Mouse (Mus musculus): ENCODE data around the gene Cdc37. TPM values are rescaled to one million over a fixed set of nuclear protein-coding genes. Genes with fewer than 3 reads are reported as not detected.

Gene Cdc37
- total and polyA plus RNA-seq, 3 experiments = 779 to 1,631 (median 914) TPM

Other genes starting within 250 kb of the Cdc37 start
- gene Dnmt1, start 190.1 kb downstream of the Cdc37 start, total RNA-seq (2012; rRNA removed) = 412 and 448 TPM in 2 replicates
- gene Dnmt1, start 190.1 kb downstream of the Cdc37 start, polyA plus RNA-seq (2012; ENCODE audit: insufficient read depth in 1 of 2, insufficient read length in 2 of 2, low read depth in 1 of 2, low replicate concordance in 2 of 2, missing spikeins in 1 of 2) = 1,000 to 10,000 TPM in 1 of 2 experiments, 100 to 1,000 TPM in 1; 681 to 1,953 TPM
- 6.4 and 6.6 TPM in 2 replicates for gene S1pr2, start 173.2 kb downstream of the Cdc37 start, total RNA-seq (2012; rRNA removed)
- 10 to 100 TPM in 1 of 2 experiments, not detected in 1; 27.4 TPM for gene S1pr2, start 173.2 kb downstream of the Cdc37 start, polyA plus RNA-seq (2012; ENCODE audit: insufficient read depth in 1 of 2, insufficient read length in 2 of 2, low read depth in 1 of 2, low replicate concordance in 2 of 2, missing spikeins in 1 of 2)
- gene Mrpl4, start 147.2 kb downstream of the Cdc37 start, total RNA-seq (2012; rRNA removed) = 280 and 282 TPM in 2 replicates
- gene Mrpl4, start 147.2 kb downstream of the Cdc37 start, polyA plus RNA-seq (2012; ENCODE audit: insufficient read depth in 1 of 2, insufficient read length in 2 of 2, low read depth in 1 of 2, low replicate concordance in 2 of 2, missing spikeins in 1 of 2) = 100 to 1,000 TPM in 1 of 2 experiments, not detected in 1; 474 TPM
- 24.4 and 26.0 TPM in 2 replicates for gene Icam1, start 134.0 kb downstream of the Cdc37 start, total RNA-seq (2012; rRNA removed)
- gene Icam1, start 134.0 kb downstream of the Cdc37 start, polyA plus RNA-seq (2012; ENCODE audit: insufficient read depth in 1 of 2, insufficient read length in 2 of 2, low read depth in 1 of 2, low replicate concordance in 2 of 2, missing spikeins in 1 of 2) = 10 to 100 TPM in 1 of 2 experiments, not detected in 1; 31.0 TPM
- 259 and 260 TPM in 2 replicates for gene Icam4, start 120.6 kb downstream of the Cdc37 start, total RNA-seq (2012; rRNA removed)
- 100 to 1,000 TPM; 193 to 268 TPM for gene Icam4, start 120.6 kb downstream of the Cdc37 start, polyA plus RNA-seq (2012; ENCODE audit: insufficient read depth in 1 of 2, insufficient read length in 2 of 2, low read depth in 1 of 2, low replicate concordance in 2 of 2, missing spikeins in 1 of 2)
- gene Icam5, start 117.9 kb downstream of the Cdc37 start, total RNA-seq (2012; rRNA removed) = 4.8 TPM in 2 replicates
- 1 to 10 TPM in 1 of 2 experiments, not detected in 1; 9.5 TPM for gene Icam5, start 117.9 kb downstream of the Cdc37 start, polyA plus RNA-seq (2012; ENCODE audit: insufficient read depth in 1 of 2, insufficient read length in 2 of 2, low read depth in 1 of 2, low replicate concordance in 2 of 2, missing spikeins in 1 of 2)
- gene Zglp1, start 82.9 kb downstream of the Cdc37 start, total RNA-seq (2012; rRNA removed) = 1.1 and 1.5 TPM in 2 replicates
- gene Zglp1, start 82.9 kb downstream of the Cdc37 start, polyA plus RNA-seq (2012; ENCODE audit: insufficient read depth in 1 of 2, insufficient read length in 2 of 2, low read depth in 1 of 2, low replicate concordance in 2 of 2, missing spikeins in 1 of 2) = 1 to 10 TPM in 1 of 2 experiments, not detected in 1; 8.0 TPM
- 4.6 and 6.4 TPM in 2 replicates for gene Gm49373, start 76.9 kb downstream of the Cdc37 start, total RNA-seq (2012; rRNA removed)
- gene Gm49373, start 76.9 kb downstream of the Cdc37 start, polyA plus RNA-seq (2012; ENCODE audit: insufficient read depth in 1 of 2, insufficient read length in 2 of 2, low read depth in 1 of 2, low replicate concordance in 2 of 2, missing spikeins in 1 of 2) = 1 to 10 TPM in 1 of 2 experiments, not detected in 1; 8.3 TPM
- gene Fdx1l, start 76.4 kb downstream of the Cdc37 start, total RNA-seq (2012; rRNA removed) = 198 and 247 TPM in 2 replicates
- 100 to 1,000 TPM; 305 to 361 TPM for gene Fdx1l, start 76.4 kb downstream of the Cdc37 start, polyA plus RNA-seq (2012; ENCODE audit: insufficient read depth in 1 of 2, insufficient read length in 2 of 2, low read depth in 1 of 2, low replicate concordance in 2 of 2, missing spikeins in 1 of 2)
- 42.1 and 47.8 TPM in 2 replicates for gene Gm38431, start 58.0 kb downstream of the Cdc37 start, total RNA-seq (2012; rRNA removed)
- 100 to 1,000 TPM in 1 of 2 experiments, 10 to 100 TPM in 1; 38.9 to 191 TPM for gene Gm38431, start 58.0 kb downstream of the Cdc37 start, polyA plus RNA-seq (2012; ENCODE audit: insufficient read depth in 1 of 2, insufficient read length in 2 of 2, low read depth in 1 of 2, low replicate concordance in 2 of 2, missing spikeins in 1 of 2)
- gene Raver1, start 58.0 kb downstream of the Cdc37 start, total RNA-seq (2012; rRNA removed) = 50.0 and 60.1 TPM in 2 replicates
- gene Raver1, start 58.0 kb downstream of the Cdc37 start, polyA plus RNA-seq (2012; ENCODE audit: insufficient read depth in 1 of 2, insufficient read length in 2 of 2, low read depth in 1 of 2, low replicate concordance in 2 of 2, missing spikeins in 1 of 2) = 100 to 1,000 TPM in 1 of 2 experiments, not detected in 1; 291 TPM
- 43.8 and 45.6 TPM in 2 replicates for gene Tyk2, start 18.7 kb downstream of the Cdc37 start, total RNA-seq (2012; rRNA removed)
- 10 to 100 TPM in 1 of 2 experiments, not detected in 1; 63.3 TPM for gene Tyk2, start 18.7 kb downstream of the Cdc37 start, polyA plus RNA-seq (2012; ENCODE audit: insufficient read depth in 1 of 2, insufficient read length in 2 of 2, low read depth in 1 of 2, low replicate concordance in 2 of 2, missing spikeins in 1 of 2)
- gene Pde4a, start 15.7 kb upstream of the Cdc37 start, total RNA-seq (2012; rRNA removed) = 13.8 and 16.6 TPM in 2 replicates
- gene Pde4a, start 15.7 kb upstream of the Cdc37 start, polyA plus RNA-seq (2012; ENCODE audit: insufficient read depth in 1 of 2, insufficient read length in 2 of 2, low read depth in 1 of 2, low replicate concordance in 2 of 2, missing spikeins in 1 of 2) = 10 to 100 TPM; 45.6 to 53.9 TPM
- gene Keap1, start 89.4 kb upstream of the Cdc37 start, total RNA-seq (2012; rRNA removed) = 168 and 174 TPM in 2 replicates
- 100 to 1,000 TPM in 1 of 2 experiments, 10 to 100 TPM in 1; 67.5 to 171 TPM for gene Keap1, start 89.4 kb upstream of the Cdc37 start, polyA plus RNA-seq (2012; ENCODE audit: insufficient read depth in 1 of 2, insufficient read length in 2 of 2, low read depth in 1 of 2, low replicate concordance in 2 of 2, missing spikeins in 1 of 2)
- 0.04 TPM in 1 of 2 replicates, not detected in the other for gene S1pr5, start 98.5 kb upstream of the Cdc37 start, total RNA-seq (2012; rRNA removed)
- under 1 TPM in 1 of 2 experiments, not detected in 1; 0.08 TPM for gene S1pr5, start 98.5 kb upstream of the Cdc37 start, polyA plus RNA-seq (2012; ENCODE audit: insufficient read depth in 1 of 2, insufficient read length in 2 of 2, low read depth in 1 of 2, low replicate concordance in 2 of 2, missing spikeins in 1 of 2)
- gene Atg4d, start 115.3 kb upstream of the Cdc37 start, total RNA-seq (2012; rRNA removed) = 76.4 and 83.9 TPM in 2 replicates
- 10 to 100 TPM in 1 of 2 experiments, not detected in 1; 99.7 TPM for gene Atg4d, start 115.3 kb upstream of the Cdc37 start, polyA plus RNA-seq (2012; ENCODE audit: insufficient read depth in 1 of 2, insufficient read length in 2 of 2, low read depth in 1 of 2, low replicate concordance in 2 of 2, missing spikeins in 1 of 2)
- gene Kri1, start 138.0 kb upstream of the Cdc37 start, total RNA-seq (2012; rRNA removed) = 175 and 199 TPM in 2 replicates
- 100 to 1,000 TPM in 1 of 2 experiments, 10 to 100 TPM in 1; 76.1 to 233 TPM for gene Kri1, start 138.0 kb upstream of the Cdc37 start, polyA plus RNA-seq (2012; ENCODE audit: insufficient read depth in 1 of 2, insufficient read length in 2 of 2, low read depth in 1 of 2, low replicate concordance in 2 of 2, missing spikeins in 1 of 2)
- gene Cdkn2d, start 141.4 kb upstream of the Cdc37 start, total RNA-seq (2012; rRNA removed) = 40.1 and 55.2 TPM in 2 replicates
- gene Cdkn2d, start 141.4 kb upstream of the Cdc37 start, polyA plus RNA-seq (2012; ENCODE audit: insufficient read depth in 1 of 2, insufficient read length in 2 of 2, low read depth in 1 of 2, low replicate concordance in 2 of 2, missing spikeins in 1 of 2) = 10 to 100 TPM in 1 of 2 experiments, not detected in 1; 67.9 TPM
- gene Ap1m2, start 162.4 kb upstream of the Cdc37 start, total RNA-seq (2012; rRNA removed) = 0.52 and 0.73 TPM in 2 replicates
- gene Ap1m2, start 162.4 kb upstream of the Cdc37 start, polyA plus RNA-seq (2012; ENCODE audit: insufficient read depth in 1 of 2, insufficient read length in 2 of 2, low read depth in 1 of 2, low replicate concordance in 2 of 2, missing spikeins in 1 of 2) = 1 to 10 TPM in 1 of 2 experiments, not detected in 1; 1.0 TPM
- 27.3 and 30.7 TPM in 2 replicates for gene Slc44a2, start 170.7 kb upstream of the Cdc37 start, total RNA-seq (2012; rRNA removed)
- 100 to 1,000 TPM in 1 of 2 experiments, not detected in 1; 121 TPM for gene Slc44a2, start 170.7 kb upstream of the Cdc37 start, polyA plus RNA-seq (2012; ENCODE audit: insufficient read depth in 1 of 2, insufficient read length in 2 of 2, low read depth in 1 of 2, low replicate concordance in 2 of 2, missing spikeins in 1 of 2)
- 210 and 235 TPM in 2 replicates for gene Ilf3, start 217.9 kb upstream of the Cdc37 start, total RNA-seq (2012; rRNA removed)
- gene Ilf3, start 217.9 kb upstream of the Cdc37 start, polyA plus RNA-seq (2012; ENCODE audit: insufficient read depth in 1 of 2, insufficient read length in 2 of 2, low read depth in 1 of 2, low replicate concordance in 2 of 2, missing spikeins in 1 of 2) = 100 to 1,000 TPM in 1 of 2 experiments, 10 to 100 TPM in 1; 67.4 to 519 TPM